Mouse (Mus musculus) adrenal gland, adult 2 months (tissue): ENCODE measurements around the gene Zdhhc1. TPM values are rescaled to one million over a fixed set of nuclear protein-coding genes. Genes with fewer than 3 reads are reported as not detected.

Source experiments
- polyA plus RNA-seq: library from polyadenylated mRNA; depleted of rRNA; stranded (reverse); fragments of >200 nt; gene quantifications from 2 replicates; pipeline ENCODE4 v1.2.3, GENCODE M21; 2012; rRNA removed
- total RNA-seq, 2 experiments: library from RNA; stranded (reverse); gene quantifications; 2 replicates each; pipeline ENCODE4 v1.2.3; 2021

Gene Zdhhc1
- total and polyA plus RNA-seq, 3 experiments: 13.8 to 53.3 (median 19.2) TPM

Other genes with a start within 250 kb of the Zdhhc1 start
- 1 to 10 TPM; 3.1 to 5.0 TPM for gene B3gnt9, start 241.7 kb downstream of the Zdhhc1 start, total RNA-seq
- 15.2 and 28.9 TPM in 2 replicates for gene B3gnt9, start 241.7 kb downstream of the Zdhhc1 start, polyA plus RNA-seq
- gene Tradd, start 232.3 kb downstream of the Zdhhc1 start, total RNA-seq: 10 to 100 TPM; 11.7 to 12.4 TPM
- 26.3 and 26.5 TPM in 2 replicates for gene Tradd, start 232.3 kb downstream of the Zdhhc1 start, polyA plus RNA-seq
- 1 to 10 TPM; 3.3 to 4.0 TPM for gene Fbxl8, start 232.3 kb downstream of the Zdhhc1 start, total RNA-seq
- 10.4 and 11.5 TPM in 2 replicates for gene Fbxl8, start 232.3 kb downstream of the Zdhhc1 start, polyA plus RNA-seq
- 1 to 10 TPM; 2.3 TPM for gene Hsf4, start 227.1 kb downstream of the Zdhhc1 start, total RNA-seq
- gene Hsf4, start 227.1 kb downstream of the Zdhhc1 start, polyA plus RNA-seq: 1.8 and 2.3 TPM in 2 replicates
- gene Nol3, start 220.8 kb downstream of the Zdhhc1 start, total RNA-seq: 10 to 100 TPM in 1 of 2 experiments, 1 to 10 TPM in 1; 6.2 to 10.3 TPM
- 4.4 and 5.3 TPM in 2 replicates for gene Nol3, start 220.8 kb downstream of the Zdhhc1 start, polyA plus RNA-seq
- 1 to 10 TPM; 1.8 to 3.4 TPM for gene 4931428F04Rik, start 207.0 kb downstream of the Zdhhc1 start, total RNA-seq
- gene 4931428F04Rik, start 207.0 kb downstream of the Zdhhc1 start, polyA plus RNA-seq: 3.4 and 4.1 TPM in 2 replicates
- 10 to 100 TPM; 13.3 to 28.4 TPM for gene Exoc3l, start 200.8 kb downstream of the Zdhhc1 start, total RNA-seq
- gene Exoc3l, start 200.8 kb downstream of the Zdhhc1 start, polyA plus RNA-seq: 34.8 and 55.8 TPM in 2 replicates
- gene E2f4, start 199.2 kb downstream of the Zdhhc1 start, total RNA-seq: 10 to 100 TPM; 35.9 to 47.0 TPM
- gene E2f4, start 199.2 kb downstream of the Zdhhc1 start, polyA plus RNA-seq: 94.8 and 108 TPM in 2 replicates
- gene Elmo3, start 191.3 kb downstream of the Zdhhc1 start, total RNA-seq: 1 to 10 TPM; 5.3 to 6.5 TPM
- 14.2 and 15.4 TPM in 2 replicates for gene Elmo3, start 191.3 kb downstream of the Zdhhc1 start, polyA plus RNA-seq
- 1 to 10 TPM; 4.3 to 4.4 TPM for gene Lrrc29, start 170.6 kb downstream of the Zdhhc1 start, total RNA-seq
- gene Lrrc29, start 170.6 kb downstream of the Zdhhc1 start, polyA plus RNA-seq: 8.8 and 11.1 TPM in 2 replicates
- 10 to 100 TPM; 53.7 to 71.4 TPM for gene Tmem208, start 170.5 kb downstream of the Zdhhc1 start, total RNA-seq
- 82.8 and 84.1 TPM in 2 replicates for gene Tmem208, start 170.5 kb downstream of the Zdhhc1 start, polyA plus RNA-seq
- 10 to 100 TPM in 1 of 2 experiments, 1 to 10 TPM in 1; 7.6 to 16.5 TPM for gene Fhod1, start 148.9 kb downstream of the Zdhhc1 start, total RNA-seq
- gene Fhod1, start 148.9 kb downstream of the Zdhhc1 start, polyA plus RNA-seq: 16.3 and 21.1 TPM in 2 replicates
- gene Slc9a5, start 148.1 kb downstream of the Zdhhc1 start, total RNA-seq: under 1 TPM; 0.55 to 0.86 TPM
- 3.3 and 4.1 TPM in 2 replicates for gene Slc9a5, start 148.1 kb downstream of the Zdhhc1 start, polyA plus RNA-seq
- gene Plekhg4, start 123.6 kb downstream of the Zdhhc1 start, total RNA-seq: under 1 TPM; 0.35 to 0.52 TPM
- 0.20 and 0.58 TPM in 2 replicates for gene Plekhg4, start 123.6 kb downstream of the Zdhhc1 start, polyA plus RNA-seq
- gene Kctd19, start 83.4 kb downstream of the Zdhhc1 start, total RNA-seq: not detected
- gene Kctd19, start 83.4 kb downstream of the Zdhhc1 start, polyA plus RNA-seq: 0.03 and 0.11 TPM in 2 replicates
- 1 to 10 TPM; 2.7 to 3.0 TPM for gene Lrrc36, start 83.3 kb downstream of the Zdhhc1 start, total RNA-seq
- gene Lrrc36, start 83.3 kb downstream of the Zdhhc1 start, polyA plus RNA-seq: 1.3 and 1.5 TPM in 2 replicates
- 10 to 100 TPM; 26.2 to 37.5 TPM for gene Tppp3, start 25.4 kb downstream of the Zdhhc1 start, total RNA-seq
- gene Tppp3, start 25.4 kb downstream of the Zdhhc1 start, polyA plus RNA-seq: 50.8 and 65.2 TPM in 2 replicates
- gene Hsd11b2, start 21.9 kb upstream of the Zdhhc1 start, total RNA-seq: under 1 TPM; 0.14 to 0.35 TPM
- gene Hsd11b2, start 21.9 kb upstream of the Zdhhc1 start, polyA plus RNA-seq: 1.2 and 2.2 TPM in 2 replicates
- 100 to 1,000 TPM; 113 to 118 TPM for gene Atp6v0d1, start 69.1 kb upstream of the Zdhhc1 start, total RNA-seq
- gene Atp6v0d1, start 69.1 kb upstream of the Zdhhc1 start, polyA plus RNA-seq: 77.6 and 80.3 TPM in 2 replicates
- 10 to 100 TPM; 23.2 to 37.3 TPM for gene Ripor1, start 108.4 kb upstream of the Zdhhc1 start, total RNA-seq
- gene Ripor1, start 108.4 kb upstream of the Zdhhc1 start, polyA plus RNA-seq: 29.8 and 33.0 TPM in 2 replicates
- 10 to 100 TPM; 51.5 to 53.4 TPM for gene Ctcf, start 139.7 kb upstream of the Zdhhc1 start, total RNA-seq
- gene Ctcf, start 139.7 kb upstream of the Zdhhc1 start, polyA plus RNA-seq: 14.5 and 15.6 TPM in 2 replicates
- 1 to 10 TPM; 2.3 to 2.4 TPM for gene Agrp, start 140.5 kb upstream of the Zdhhc1 start, total RNA-seq
- gene Agrp, start 140.5 kb upstream of the Zdhhc1 start, polyA plus RNA-seq: 1.5 and 2.6 TPM in 2 replicates
- 1 to 10 TPM; 2.0 to 2.9 TPM for gene Carmil2, start 189.4 kb upstream of the Zdhhc1 start, total RNA-seq
- gene Carmil2, start 189.4 kb upstream of the Zdhhc1 start, polyA plus RNA-seq: 3.3 and 4.2 TPM in 2 replicates
- 10 to 100 TPM; 21.7 to 28.7 TPM for gene Acd, start 204.2 kb upstream of the Zdhhc1 start, total RNA-seq
- 39.9 and 41.9 TPM in 2 replicates for gene Acd, start 204.2 kb upstream of the Zdhhc1 start, polyA plus RNA-seq
- 10 to 100 TPM; 11.0 to 14.7 TPM for gene Pard6a, start 204.2 kb upstream of the Zdhhc1 start, total RNA-seq
- 20.2 and 21.3 TPM in 2 replicates for gene Pard6a, start 204.2 kb upstream of the Zdhhc1 start, polyA plus RNA-seq
- not detected for gene 4933405L10Rik, start 210.8 kb upstream of the Zdhhc1 start, total RNA-seq
- gene 4933405L10Rik, start 210.8 kb upstream of the Zdhhc1 start, polyA plus RNA-seq: 0.10 TPM in 1 of 2 replicates, not detected in the other
- gene Enkd1, start 211.3 kb upstream of the Zdhhc1 start, total RNA-seq: 1 to 10 TPM; 2.9 to 6.8 TPM
- 9.7 and 12.9 TPM in 2 replicates for gene Enkd1, start 211.3 kb upstream of the Zdhhc1 start, polyA plus RNA-seq